Mouse (Mus musculus): ENCODE data around the gene S100pbp.

- TF ChIP-seq CTCF (IDR thresholded peaks at IDR 0.05) (no peak), EP300 (IDR thresholded peaks at IDR 0.05) (no peak)
These were observed 69.8 kb downstream of the S100pbp start for GRCm38 (mm10) chr4:129119708-129120107.

Measured in lung, postnatal 0 days (tissue).